Mouse (Mus musculus) brain, embryonic 18.5 days (tissue): ENCODE measurements around the gene Layn.

Experiments
- DNase-seq: peaks from one replicate; pipeline ENCODE4 v3.0.0-alpha.2; 2012; ENCODE audit warnings: low read depth, low spot score

Gene Layn

GRCm38 (mm10) chr9:51076979-51077315 lies at the start of gene Layn:
TSS of gene Layn (minus strand) at chr9:51077094.
- DNase-seq = no peak

DNA sequence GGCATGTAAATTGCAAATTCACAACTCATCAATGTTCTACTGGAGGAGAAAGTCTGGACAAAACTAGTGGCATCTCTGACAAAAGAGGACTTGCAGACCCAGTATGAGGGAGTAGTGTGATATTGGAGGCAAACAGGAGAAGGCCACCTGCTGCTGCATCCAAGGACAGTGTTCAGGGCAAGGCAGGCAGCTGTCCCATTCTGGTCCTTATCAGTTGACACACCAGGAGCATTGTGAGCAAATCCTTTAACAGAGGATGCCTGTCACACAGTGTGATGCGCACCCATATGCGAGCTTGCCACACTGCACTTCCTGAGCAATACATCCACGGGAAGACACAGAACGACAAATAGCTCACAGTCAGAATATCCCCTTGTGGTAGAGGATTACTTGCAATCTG lies 37.9 kb upstream of the Layn start:
- no peak for DNase-seq

DNA sequence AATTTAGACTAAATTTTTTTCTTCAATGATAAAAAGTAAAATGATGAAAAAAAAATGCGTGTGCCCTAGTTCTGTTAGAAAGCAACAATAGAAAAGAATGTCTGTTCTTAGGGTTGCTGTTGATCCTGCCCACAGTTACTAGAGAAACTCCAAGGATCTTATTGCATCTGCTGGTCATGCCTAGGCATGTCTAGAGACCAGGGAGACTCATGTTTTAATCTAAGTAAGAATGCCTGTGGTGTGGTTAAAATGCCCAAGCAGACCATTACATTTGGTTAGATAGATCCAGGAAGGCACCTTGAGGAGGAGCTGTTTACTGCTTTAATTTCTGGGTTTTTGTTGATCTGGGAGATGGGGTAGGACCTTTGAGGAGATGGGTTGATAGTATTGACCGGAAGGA lies 28.9 kb upstream of the Layn start:
- DNase-seq = no peak

DNA sequence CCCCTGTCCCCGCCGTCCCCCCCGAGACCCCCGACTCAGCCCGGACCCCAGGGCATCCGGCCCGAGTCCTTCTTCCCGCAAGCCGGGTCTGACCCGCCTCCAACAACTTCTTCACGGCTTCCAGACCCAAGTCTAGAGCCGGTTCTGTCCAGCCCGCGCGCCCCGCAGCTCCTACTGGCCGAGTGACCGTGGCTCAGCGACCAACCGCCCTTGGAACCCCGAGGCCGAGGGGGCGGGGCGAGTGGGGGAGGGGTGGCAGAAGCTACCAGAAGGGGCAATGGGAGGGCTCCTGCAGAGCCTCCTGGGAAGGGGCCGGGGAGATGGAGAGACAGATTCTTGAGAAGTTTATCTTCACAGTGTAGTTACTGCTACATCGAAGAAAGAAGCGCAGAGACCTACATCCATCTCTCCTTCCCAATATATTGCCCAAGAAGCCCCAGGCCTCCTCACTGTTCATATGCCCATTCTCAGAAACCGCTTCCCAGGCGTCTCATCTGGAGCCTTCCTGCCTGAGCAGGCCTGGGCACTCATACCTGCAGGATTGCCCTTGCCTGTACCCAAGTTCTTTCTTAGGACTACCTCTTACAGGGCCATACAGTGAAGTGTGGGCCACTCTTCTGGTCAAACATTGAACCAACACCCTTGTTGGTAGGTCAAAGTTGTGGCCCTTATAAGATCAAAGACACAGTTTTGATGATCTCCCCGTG lies 27.1 kb upstream of the Layn start:
- DNase-seq = no peak

GRCm38 (mm10) chr9:51102963-51103807 lies 26.3 kb upstream of the Layn start:
- no peak for DNase-seq

DNA sequence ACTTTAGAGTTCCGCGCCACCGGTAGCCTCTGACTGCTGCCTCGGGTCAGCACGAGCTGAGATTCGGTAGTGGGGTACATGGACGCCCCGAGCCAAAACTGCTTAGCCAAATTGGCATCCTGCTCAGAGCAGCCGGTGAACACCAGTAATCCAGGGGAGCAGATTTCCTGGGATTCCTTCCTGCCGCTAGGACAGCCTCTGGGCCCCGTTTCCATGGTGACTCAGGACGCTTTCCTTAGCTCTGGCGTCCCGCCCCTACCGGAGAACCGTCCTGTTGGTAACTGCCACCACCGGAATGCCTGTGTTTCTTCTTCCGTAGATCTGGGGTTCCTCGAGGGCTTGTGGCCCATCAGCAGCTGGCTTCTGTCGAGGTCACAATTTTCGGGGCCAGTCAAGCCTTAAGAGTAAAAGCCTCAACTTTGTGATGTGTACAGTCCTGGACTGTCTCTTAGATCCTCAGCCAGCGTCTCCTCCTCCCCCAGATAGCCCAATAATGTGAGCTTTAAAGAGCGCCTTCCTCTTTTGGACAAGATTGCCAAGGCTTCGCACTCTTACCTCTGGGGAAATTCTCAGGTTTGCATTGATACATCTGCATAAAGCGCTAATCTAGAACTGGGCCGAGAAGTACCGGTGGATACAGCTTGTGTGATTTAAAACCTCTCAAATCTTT lies 25.0 kb upstream of the Layn start, which contains the start of gene 4833427G06Rik:
Gene 4833427G06Rik, minus strand, starts transcription at position 323 of the 670 bp plus-strand sequence.
- no peak for DNase-seq

- no peak for DNase-seq
These were observed 19.4 kb upstream of the Layn start for GRCm38 (mm10) chr9:51096306-51096705.

GRCm38 (mm10) chr9:51093697-51094096 lies 16.8 kb upstream of the Layn start:
- no peak for DNase-seq

- DNase-seq = no peak
These were observed 4.7 kb upstream of the Layn start for GRCm38 (mm10) chr9:51081614-51082013.

GRCm38 (mm10) chr9:51076300-51076978 lies 455 bp downstream of the Layn start:
- DNase-seq = no peak

GRCm38 (mm10) chr9:51075780-51076179 lies 1.1 kb downstream of the Layn start:
- DNase-seq = no peak

- no peak for DNase-seq
These were observed 6.1 kb downstream of the Layn start for GRCm38 (mm10) chr9:51070801-51071200.

GRCm38 (mm10) chr9:51068202-51068601 lies 8.7 kb downstream of the Layn start:
- no peak for DNase-seq

DNA sequence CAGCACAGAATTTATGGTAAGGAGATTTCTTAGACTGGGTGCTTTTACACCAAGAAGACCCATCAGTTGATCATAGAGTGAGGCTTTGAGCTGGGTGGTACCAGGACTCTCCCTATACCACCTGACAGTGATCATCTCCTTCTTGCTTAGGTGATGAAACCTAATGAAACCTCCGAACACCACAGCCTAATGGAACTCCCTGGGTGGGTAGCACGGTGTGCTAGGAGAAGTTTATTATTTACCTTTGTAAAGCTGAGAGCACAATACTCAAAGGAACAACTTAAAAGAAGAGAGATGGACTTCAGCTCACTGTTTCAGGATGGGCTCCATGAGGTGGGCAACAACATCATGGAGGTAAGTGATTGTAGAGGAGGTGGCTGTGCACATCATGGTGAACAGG lies 16.3 kb downstream of the Layn start, which contains the start of gene Btg4:
Gene Btg4, plus strand, starts transcription at position 301 of the 400 bp plus-strand sequence.
- no peak for DNase-seq

DNA sequence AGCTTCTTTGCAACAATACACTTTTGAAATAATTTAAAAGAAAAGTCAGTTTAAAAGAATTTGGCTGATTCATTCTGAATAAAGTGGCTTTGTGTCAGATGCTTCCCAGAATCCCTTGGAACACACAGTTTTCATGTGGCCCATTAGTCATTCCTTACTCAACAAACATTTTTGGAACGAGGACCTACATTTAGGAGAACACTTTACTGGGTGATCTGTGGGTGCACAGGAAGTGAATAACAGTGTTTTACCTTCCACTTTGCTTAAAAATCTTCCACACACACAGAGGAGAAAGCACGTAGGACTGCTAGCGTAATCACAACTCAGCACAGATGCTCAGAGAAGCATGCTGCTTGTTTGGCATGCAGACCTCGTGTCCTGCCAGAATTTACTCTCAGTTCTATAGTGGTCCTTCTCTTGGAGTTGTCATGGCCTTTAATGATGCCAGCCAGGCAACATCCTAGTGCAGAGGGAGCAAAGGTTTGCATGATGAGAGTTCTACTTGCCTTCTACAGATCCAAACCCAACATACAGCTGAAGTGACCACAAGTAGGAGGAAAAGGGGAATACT lies 17.9 kb downstream of the Layn start:
- no peak for DNase-seq

DNA sequence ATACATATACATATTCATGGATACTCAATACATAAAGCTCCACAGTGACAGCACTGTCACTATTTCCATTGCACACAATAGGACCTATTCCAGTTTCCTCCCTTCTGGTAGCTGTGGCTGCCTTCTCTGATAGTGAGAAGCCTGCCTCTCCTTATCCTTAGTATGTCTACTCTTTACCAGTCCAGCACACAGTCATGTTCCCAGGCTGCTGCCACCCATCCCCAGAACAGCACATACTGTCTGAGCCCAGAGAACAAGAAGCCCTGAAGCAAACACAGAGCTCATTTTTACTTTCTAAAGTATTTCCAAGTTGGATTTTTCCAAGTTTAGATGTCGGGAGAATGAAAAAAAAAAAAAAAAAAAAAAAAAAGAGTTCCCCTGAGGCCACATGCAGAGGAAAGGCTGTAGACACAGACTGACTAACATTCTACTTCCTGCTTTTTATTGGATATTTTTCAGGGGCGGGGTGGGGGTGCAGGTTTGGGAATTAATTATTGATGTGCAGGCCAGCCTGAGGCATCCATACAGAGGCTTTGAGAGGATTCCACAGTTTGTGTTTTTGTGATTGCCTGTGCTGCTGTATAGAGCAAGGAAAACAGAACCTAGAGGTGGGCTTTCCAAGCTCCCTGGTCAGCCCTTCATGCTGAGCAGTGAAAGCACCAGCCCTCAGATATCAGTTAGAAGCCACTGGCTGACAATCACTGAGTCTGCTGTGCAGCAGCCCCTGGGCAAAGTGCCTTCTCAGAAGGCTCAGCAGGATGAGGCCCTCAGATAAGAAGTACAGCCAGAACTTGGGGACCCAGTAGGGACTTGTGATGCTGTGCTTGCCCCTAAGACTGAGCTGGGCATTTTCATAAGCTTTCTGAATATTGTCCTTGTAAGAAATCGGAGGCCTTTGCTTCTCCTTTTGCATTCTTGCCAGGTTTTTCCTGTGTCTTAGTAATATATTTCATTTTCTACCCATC lies 20.3 kb downstream of the Layn start:
- no peak for DNase-seq

GRCm38 (mm10) chr9:51052180-51052579 lies 24.7 kb downstream of the Layn start:
- DNase-seq = no peak

- no peak for DNase-seq
These were observed 34.8 kb downstream of the Layn start for GRCm38 (mm10) chr9:51042136-51042535.

DNA sequence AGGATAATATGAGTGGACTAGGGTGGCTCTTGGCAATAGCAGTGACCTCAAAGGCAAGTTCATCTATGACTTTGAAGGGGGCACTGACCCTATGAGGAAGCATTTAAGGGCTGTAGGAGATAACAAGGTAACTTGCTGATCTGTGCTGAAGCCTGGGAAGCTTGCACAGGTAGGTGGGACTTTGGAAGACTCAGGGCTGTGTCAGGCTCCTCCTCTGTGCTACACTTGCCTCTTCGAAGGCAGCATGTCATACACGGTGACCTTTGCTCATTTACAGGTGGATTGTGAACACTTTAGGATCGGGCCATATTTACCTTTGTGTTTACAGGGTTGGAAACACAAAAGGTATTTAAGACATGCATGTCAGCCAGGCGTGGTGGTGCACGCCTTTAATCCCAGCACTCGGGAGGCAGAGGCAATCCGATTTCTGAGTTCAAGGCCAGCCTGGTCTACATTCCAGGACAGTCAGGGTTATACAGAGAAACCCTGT lies 35.4 kb downstream of the Layn start:
- DNase-seq = no peak
